Mouse (Mus musculus): ENCODE data around the gene Klre1.

Klre1 gene

DNA sequence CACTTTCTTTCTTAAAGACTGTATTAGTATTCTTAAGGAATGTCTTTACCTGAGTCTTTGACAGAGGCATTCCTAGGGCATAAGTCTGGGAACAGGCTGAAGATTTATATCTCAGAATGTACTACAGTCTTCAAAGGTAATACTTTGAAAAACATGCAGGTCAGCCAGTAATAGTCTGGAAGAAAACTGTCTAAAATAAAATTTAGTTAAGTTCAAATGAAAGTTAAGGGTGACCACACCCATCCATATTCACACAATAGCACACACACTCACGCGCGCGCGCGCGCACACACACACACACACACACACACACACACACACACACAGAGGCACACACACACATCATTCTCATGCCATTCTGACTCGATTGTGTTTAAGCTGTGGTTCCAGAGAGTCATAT is at the start of gene Klre1:
Gene Klre1 (plus strand): TSS at position 301 of the 400 bp plus-strand sequence.
- DNase-seq (ENCODE audit: low spot score), result no peak

DNA sequence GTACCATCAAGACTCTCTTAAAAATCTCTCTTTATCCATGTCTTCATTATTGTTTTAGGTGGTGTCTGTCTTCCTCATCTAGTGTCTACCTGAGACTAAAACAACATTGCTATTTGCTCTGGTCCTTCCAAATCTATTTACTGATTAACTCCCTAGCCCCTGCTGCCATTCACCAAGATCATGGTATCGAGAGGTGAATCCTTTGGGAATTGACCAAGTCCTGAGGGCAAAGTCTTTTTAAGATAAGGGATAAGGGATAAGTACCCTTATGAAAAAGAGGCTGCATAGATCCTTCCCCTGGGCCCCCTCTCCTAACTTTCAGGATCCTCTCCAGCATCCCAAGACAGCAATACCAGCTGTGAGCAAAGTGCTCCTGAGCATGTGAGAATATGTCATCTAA is 48.1 kb upstream of the Klre1 start:
- DNase-seq (ENCODE audit: low spot score), result no peak

DNA sequence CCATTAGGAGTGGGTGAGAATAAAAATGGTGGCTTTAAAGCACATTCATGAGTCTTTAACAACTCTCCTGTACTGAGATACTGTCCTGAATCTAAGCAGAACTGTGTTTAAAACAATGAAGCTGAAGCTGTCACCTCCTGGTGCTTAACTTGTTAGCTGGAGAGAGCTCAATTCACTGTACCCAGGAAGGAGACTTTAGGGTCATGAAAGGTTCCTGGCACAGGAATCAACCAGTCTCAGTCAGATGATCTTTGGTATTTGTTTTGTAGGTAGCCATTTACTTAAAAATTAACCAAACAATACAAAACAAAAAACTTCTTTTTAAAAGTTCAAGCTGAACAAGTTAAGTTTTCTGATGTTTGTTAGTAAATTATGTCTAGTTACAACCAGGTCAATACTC is 47.4 kb upstream of the Klre1 start:
- DNase-seq (ENCODE audit: low spot score), result no peak

DNA sequence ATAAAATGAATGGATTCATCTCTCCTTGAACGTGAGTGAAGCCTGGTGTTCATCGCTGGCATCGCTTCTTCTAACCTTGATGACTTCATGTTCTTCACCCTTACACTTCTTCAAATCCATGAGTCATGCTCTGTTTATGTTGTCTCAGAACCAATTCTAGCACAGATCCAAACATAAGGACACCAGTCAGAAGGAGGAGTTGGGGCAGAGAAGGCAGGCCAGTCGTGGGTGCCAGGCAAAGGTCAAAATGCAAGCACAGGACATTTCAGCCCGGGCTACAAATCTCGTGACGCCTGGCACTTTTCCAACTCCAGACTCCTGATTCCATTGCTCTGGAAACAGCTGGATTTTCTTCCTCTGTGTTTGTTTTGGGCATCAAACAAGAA is 45.2 kb upstream of the Klre1 start:
- DNase-seq (ENCODE audit: low spot score), result no peak

DNA sequence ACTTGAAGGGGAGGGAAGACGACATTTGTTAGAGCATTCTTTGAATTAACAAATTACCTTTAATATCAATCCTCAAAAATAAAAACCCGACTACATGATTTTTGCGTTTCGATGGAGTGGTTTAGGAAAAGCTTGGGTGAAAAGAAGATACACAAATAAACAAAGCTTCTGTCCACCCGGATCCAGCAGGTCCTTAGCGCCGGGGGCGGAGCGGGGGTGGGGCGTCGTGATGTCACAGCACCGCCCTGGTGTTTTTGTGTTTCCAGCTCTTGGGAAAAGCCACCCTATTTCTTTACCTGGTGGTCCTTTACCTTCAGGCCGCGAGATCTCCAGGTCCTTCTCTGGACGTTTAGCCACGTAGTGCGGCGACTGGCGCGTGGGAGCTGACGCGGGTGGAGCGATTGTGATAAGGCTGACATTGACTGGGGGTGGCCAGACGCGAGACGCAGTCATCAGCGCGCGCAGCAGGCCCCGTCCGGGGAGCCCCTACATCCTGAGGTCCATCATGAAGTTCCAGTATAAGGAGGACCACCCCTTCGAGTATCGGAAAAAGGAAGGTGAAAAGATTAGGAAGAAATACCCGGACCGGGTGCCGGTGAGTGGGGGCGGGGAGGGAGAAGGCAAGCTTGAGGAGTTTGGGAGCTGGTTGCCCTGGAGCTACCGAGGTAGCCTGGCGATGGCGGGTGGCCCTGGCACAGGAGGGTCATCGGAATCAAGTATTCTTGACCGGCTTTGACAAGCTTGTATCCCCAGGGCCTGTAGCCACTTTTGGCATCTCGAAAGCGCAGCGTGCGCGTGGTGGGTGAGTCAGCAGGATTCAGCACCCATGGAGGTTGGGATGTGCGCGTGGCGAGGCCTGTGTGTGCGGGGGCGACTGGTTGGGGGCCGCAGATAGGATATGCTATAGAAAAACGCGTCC is 44.5 kb upstream of the Klre1 start, which contains the start of gene Gabarapl1:
Gene Gabarapl1 (plus strand): TSS at position 219 of the 919 bp plus-strand sequence.
- no peak for DNase-seq (ENCODE audit: low spot score)

DNA sequence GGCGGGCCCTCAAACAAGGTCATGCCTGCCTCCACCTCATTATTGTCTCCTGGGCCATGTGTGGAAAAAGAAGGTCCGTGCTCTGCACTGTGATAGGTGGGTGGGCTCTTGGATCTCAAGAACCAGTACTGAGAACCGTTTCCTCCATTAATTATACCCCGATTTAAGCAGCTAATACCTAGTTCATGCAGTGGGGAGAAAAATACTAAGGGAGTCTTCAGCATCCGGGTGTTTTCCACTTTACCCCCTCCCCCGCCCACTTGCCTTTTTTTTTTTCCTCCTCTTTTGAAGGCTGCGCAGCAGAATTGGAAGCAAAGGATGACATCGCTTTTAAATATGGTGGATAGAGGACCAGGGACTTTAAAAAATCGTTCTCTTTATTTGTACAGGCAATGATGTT is 43.6 kb upstream of the Klre1 start:
- DNase-seq (ENCODE audit: low spot score), result no peak

DNA sequence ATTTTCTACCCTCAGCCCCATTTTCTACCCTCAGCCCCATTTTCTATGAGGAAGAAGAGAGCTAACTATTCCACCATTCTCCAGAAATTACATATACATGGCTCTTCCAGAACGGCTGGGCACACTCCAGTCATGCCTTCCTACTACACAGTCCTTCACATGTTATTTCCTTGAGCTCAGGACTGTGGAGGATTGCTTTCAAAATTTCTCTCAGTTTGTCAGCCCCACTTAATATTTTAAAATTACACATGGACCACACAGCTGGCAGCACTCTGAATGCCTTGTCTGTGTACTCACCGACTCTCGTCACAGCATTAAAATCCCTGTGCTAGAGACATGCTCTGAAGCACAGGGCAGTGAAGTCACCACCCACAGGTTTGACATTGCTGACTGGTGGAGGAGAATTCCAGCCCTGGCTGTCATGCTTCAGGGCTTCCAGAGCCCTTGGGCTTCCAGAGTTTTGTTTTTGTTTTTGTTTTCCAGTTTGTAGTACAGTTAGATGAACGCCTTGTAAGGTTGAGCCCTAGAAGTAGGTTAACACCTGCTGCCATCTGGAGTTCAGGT is 43.0 kb upstream of the Klre1 start:
- DNase-seq (ENCODE audit: low spot score), result no peak

DNA sequence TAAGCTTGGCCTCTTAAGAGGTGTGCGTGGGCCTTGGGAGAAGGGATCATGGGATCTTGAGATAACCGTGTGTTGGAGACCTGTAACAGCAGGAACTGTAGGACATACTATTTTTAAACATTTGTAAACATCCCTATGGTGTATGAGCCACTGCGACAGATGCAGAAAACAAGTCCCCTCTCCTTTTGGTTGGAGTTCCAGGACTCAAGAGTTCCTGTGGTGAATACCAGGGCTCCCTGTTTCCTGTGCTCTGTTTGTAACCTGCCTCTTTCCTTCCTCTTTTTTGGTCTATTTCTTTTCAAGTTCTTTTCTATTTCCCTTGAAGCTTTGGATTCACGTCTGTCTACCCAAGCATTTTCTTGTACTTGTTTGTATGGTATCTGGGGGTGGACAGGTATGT is 42.0 kb upstream of the Klre1 start:
- DNase-seq (ENCODE audit: low spot score), result no peak

DNA sequence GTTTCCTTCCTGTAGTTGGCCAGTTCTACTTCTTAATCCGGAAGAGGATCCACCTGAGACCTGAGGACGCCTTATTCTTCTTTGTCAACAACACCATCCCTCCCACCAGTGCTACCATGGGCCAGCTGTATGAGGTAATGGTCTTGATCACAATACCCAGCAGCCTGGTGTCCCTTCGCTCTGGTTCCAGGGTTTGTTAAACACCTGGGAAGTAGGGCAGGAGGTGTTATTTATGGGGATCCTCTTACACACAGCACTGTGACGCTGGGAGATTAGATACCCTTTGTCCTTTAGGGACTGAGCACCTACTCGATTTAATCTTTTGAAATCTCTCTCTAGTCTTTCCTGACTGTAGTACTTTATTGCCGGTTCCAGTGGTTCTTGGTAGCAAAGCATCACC is 39.1 kb upstream of the Klre1 start:
- no peak for DNase-seq (ENCODE audit: low spot score)

DNA sequence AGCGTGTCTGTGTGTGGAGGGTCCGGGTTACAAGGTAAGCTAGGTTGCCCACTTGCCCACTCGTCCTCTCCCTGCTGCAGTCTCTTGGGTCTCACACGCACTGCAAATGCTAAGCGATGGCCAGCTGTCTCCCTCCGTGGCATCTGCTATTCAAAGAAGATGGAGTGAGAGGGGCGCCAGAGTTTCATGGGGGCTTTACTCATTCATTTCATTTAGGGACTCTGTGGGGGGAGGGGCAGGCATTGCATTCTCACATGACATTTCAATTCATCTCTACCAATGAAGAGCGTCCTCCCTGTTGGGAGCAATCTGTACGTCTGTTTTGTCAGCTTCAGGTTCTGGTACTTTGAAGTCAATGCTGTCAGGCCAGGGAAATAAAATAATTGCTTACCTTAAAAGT is 35.8 kb upstream of the Klre1 start:
- no peak for DNase-seq (ENCODE audit: low spot score)

DNA sequence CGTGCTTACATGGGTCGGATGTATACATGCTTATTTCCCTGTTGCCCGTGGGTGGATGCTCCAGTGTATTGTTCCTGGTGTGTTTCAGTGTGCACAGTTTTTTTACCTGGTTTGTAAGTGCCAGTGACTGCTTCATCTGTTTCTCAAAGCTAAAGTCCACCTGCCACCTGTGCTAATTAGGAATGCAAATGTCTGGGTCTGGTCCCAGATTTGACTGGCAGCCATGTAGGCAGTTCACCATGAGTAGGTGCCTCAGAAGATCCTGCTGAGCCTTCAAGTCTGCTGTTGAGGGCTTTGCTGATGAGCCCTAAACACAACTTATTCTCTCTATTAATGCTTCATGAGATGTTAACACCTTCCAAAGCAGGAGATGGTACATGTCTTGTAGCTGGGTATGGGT is 35.2 kb upstream of the Klre1 start:
- DNase-seq (ENCODE audit: low spot score), result no peak

DNA sequence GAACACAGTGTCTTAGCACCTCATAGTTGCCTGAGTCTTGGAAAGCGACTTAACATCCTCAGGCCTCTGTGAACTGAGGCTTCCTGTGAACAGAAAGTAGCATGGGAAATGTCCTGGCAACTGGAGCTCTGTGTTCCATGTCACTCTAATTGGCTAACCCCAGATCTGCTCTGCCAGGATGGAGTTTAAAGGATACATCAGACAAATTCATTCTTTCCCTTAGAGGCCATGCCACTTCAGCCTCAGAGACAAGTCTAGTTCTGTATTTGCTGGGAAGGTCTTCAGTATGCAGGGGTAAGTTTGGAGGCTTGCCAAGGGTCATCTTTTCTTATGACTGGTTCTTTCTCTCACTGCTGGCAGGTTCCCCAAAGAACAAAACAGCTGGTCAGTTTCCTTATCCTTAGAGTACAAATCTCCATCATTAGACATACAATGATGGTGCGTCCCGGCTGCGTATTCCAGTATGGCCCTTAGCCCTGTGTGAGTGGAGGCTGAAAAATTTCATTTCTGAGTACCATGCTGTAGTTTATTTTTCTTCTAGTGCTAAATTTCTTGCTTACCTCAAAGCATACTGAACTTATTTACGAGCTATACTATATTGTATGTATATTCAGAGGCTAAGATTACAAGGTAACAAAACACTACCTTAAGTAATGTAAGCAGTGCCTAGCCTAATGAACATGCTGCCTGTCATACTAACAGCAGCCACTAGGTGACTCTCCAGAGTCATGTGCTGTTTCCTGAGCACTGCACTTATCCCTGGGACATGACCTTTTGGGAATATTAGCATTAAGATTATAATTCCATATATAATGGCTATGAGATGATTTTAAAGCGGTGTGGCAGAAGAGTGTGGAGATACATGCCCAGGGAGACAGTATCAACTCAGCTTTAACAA is 33.7 kb upstream of the Klre1 start:
- DNase-seq (ENCODE audit: low spot score), result no peak

DNA sequence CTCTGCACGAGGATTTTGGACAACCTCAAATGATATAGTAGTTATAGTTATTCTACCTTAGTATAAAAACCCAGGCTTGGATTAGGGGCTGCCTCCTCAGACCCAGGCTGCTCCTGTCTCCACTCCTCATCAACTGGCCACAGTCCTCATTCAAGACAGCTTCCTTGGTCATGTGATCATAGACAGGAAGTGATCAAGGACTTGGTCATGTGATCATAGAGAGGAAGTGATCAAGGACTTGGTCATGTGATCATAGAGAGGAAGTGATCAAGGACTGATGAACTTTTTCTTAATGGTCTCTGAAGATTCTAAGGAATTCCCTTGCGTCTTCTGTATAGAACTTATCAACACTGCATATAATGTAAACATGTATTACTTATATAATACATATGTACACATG is 30.4 kb upstream of the Klre1 start:
- no peak for DNase-seq (ENCODE audit: low spot score)

DNA sequence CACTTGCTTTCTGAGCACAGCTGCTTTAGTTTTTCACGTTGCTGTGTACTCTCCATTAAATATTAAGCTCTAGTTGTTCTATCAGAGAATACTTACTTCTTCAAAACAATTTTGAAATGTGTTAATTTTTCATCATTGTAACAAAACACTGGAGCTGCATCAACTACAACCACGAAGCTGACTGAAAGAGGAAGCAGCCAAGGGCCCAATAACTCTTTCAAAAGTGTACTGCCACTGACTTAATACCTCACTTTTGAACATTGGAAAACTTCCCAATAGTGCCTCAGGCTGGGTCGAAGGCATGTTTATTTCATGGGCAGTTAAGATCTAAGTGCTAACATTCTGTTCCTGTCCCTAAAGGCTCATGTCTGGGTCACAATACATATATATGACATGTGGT is 29.7 kb upstream of the Klre1 start:
- DNase-seq (ENCODE audit: low spot score), result no peak

DNA sequence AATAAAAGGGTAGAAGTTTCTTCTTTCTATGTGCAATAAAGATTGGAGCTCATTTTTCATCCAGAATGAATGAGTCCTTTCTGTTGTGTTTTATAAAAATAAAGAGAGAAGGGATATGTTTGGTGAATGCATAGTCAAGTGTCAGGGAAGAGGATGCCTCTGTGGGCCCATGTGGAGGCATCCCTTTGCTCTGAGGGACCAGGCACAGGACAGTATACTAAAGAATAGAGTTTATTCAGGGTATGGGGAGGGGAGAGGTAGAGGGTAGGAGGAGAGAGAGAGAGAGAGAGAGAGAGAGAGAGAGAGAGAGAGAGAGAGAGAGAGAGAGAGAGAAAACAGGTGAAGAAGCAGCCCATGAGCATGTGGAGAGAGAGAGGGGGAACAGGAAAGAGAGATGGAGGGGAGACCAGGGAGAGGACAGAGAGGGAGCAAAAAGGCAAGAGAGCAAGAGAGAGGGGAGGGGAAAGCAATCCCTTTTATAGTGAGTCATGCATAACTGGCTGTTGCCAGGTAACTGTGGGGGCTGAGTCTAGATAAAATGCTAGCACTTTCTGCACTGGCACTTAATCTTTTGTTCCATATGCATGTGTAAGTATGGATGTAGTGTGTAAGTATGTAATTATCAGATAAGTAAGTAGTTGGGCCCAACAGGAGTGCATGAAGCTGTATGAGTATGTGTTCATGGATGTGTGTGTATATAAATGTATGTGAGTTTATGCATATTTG is 20.2 kb upstream of the Klre1 start:
- DNase-seq (ENCODE audit: low spot score), result no peak

DNA sequence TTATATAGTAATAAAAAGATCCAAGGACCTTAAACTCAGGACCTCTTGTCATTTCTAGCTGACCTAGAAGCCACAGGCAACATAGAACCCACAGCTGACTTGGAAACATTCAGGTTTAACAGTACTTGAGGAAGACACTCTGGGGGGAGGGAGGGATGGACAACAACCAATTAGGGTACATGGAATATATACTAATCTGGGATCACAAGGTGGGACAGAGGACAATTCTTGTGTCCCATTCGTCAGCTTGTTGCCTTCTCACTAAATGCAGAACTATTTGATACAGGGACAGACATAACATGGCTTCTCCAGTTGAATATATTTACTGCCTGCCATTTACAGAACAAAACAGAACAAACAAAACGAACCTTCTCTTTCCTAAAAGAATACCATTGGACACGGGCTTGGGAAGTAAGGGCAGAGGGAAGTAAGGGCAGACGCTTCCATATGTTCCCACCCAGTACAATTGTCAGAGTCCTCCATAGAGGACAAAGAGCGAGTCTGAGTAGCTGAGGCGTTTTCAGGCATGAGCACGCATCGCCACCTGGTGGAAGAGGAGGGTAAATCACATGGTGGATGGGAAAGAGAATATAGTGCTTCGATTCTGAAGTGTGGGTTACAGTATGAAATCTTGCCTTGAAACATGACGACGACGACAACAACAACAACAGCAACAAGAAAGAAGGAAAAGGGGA is 18.6 kb upstream of the Klre1 start:
- no peak for DNase-seq (ENCODE audit: low spot score)

DNA sequence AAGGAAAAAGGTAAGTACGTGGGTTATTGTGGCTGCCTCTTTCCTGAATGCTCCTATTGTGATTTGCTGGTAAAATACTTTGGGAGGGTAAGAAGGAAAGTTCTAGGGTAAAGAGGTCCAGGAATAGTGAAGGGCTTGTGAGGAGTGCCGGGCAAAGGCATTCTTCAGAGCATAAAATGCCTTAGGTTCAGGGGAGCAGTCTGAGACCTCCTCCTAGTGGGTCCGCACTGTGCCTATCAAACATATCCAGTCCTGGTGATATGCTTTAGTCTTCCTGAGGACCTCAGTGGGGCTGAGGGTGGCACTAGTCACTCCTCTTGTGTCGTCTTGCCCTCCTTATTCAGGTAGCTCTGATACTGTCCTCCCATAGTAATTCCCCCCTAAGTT is 18.1 kb upstream of the Klre1 start:
- DNase-seq (ENCODE audit: low spot score), result no peak

DNA sequence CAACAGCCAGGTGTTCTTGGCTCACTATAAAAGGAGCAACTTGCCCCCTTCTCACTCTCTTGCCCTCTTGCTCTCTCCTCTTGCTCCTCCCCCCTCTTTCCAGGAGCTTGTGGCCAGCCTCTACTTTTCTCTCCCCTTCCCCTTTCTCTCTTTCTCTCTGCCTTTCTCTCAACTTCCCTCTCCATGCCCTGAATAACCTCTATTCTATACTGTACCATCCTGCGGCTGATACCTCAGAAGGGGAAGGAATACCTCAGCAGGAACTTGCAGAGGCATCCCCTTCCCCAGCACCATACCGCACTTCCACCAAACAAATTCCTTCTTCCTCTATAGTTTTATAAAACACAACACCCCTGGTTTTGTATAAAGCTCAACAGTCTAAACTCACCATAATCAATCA is 12.4 kb upstream of the Klre1 start:
- DNase-seq (ENCODE audit: low spot score), result no peak

DNA sequence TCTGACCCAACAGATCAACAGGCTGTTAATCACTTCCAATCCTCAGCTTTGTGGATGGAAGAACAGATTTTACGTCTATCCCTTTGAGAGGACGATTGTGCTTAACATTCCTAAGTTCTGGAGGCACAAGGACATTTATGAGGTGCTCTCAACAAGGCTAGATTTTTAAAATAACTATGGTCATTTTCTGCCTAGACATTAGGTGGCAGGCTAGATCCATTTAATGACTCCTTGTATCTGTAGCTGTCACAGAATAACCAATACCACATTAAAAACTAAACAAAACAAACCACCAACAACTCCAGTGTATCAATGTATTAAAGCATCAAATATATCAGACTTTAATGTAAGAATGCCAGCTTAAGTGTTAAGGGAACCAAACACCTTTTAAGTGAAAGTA is 2.4 kb upstream of the Klre1 start:
- no peak for DNase-seq (ENCODE audit: low spot score)

DNA sequence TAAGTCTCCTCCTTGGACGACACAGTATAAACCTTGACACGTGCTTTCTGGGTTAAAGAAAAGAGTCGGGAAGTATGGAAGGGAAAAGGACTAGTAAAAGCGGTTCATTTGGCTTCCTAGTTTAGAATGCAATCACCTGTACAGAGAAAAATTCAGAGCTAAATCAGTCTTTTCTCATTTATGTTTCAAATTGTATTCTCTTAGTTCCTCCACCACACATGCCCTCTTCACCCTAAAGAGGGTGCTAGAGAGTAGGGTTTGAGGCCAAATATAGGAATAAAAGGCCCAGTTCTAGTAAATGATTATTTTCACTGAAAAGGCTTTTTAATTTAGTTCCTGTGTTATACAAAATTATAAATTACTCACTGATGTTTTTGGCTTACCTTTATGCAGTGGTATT is 3.6 kb downstream of the Klre1 start:
- DNase-seq (ENCODE audit: low spot score), result no peak

DNA sequence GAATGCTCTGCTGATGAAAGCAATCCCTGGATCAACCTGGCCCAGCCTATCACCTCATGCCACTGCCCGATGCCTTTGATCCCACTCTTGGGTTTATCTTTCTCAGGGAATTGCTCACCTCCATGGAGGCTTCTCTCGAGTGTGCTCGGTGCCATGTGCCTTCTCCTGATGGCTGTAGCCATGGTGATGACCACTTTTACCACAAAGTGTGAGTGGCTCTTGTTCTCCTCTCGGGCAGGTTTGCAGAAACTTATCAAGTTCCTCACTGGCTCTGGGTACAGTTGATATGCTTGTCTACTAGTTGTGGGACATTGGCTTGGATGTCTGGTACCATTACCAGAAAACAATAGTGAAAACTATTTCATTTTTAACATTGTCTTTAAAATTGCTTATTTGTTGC is 4.2 kb downstream of the Klre1 start:
- DNase-seq (ENCODE audit: low spot score), result no peak

DNA sequence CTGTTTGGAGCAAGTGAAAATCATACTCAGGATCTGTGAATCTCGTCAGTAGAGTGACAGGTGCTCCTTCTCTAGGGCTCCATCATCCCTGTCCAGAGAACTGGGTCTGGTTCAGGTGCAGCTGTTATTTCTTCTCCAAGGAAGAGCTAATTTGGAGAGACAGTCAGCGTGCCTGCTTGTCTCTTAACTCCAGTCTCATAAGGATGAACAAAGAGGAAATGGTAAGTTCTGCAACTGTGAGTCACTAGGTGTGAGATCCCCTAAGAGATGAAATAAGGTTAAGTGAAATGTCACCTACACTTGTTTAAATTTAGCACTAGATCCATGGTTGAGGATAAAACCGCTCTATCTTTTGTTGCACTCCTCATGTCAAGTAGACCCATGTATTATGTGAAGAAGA is 5.3 kb downstream of the Klre1 start:
- no peak for DNase-seq (ENCODE audit: low spot score)
